Mouse (Mus musculus): ENCODE measurements around the gene Clpsl2. TPM values are rescaled to one million over a fixed set of nuclear protein-coding genes. Genes with fewer than 3 reads are reported as not detected.

Clpsl2 gene
- polyA plus RNA-seq (2015; fragmentation: Nextera tagmentation; extraction: Ambion mirVana), result not detected in 2 replicates

DNA sequence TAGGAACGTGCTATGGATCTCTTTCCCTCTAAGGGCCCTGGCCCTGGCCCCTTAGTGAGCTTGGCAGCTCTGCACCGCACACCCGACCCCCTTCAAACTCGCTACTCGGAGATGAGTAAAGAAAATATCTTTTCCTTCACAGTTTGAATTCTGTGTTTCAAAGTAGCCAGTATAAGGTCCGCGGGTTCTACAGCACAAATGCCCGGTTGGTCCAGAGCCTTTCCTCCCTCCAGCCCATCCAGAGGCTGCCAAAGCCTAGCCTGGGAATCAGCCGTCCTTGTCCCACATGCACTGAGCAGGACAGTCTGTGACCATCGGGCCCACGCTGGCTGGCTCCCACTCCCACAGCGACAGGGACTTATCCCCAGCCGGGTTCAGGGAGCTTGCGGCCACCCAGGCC lies at the start of gene Clpsl2:
Gene Clpsl2, plus strand, starts transcription at position 301 of the 400 bp plus-strand sequence.
- H3K9ac ChIP-seq, result no peak within 1 kb of the TSS
- H3K4me1 ChIP-seq, result 0 out of 2 replicates have a peak, but pooled peaks cover 3% of the 10 kb centered on the region
- H3K27ac ChIP-seq, result no peak within 1 kb of the TSS
- 71% methylated on average over 14 of the region's 14 CpGs for WGBS
- no peaks in the 10 kb centered on the region for H3K36me3 ChIP-seq
- no peak within 1 kb of the TSS for H3K4me3 ChIP-seq
- ATAC-seq (ENCODE audit: borderline replicate concordance, extremely low read depth, low FRiP score, low TSS enrichment), result no peak
- no peak within 1 kb of the TSS for H3K4me2 ChIP-seq
- H3K9me3 ChIP-seq, result no peaks in the 10 kb centered on the region
- H3K27me3 ChIP-seq, result no peaks in the 10 kb centered on the region

DNA sequence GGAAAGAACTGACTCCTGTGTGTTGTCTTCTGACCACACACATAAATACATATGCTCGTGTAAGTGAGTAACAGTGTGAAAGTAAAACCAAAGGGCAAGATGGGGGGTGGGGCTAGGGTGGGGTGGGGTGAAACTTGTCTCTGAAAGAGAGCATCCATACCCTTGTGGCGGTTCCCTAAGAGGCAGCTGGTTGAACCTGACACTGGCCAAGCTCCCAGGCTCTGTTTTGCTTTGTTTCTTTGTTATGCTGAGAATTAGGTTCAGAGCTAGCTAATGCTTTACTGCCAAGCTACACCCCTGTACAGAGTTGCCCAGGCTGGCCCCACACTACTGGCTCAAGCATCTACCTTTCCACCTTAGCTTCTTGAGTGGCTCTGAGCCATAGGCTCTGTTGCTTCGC lies 48.7 kb upstream of the Clpsl2 start:
- Histone ChIP-seq H3K9me3 (no peaks in the 10 kb centered on the region), H3K4me3 (no peak overlapping the region), H3K36me3 (no peaks in the 10 kb centered on the region), H3K27me3 (no peaks in the 10 kb centered on the region), H3K4me2 (no peak overlapping the region), H3K4me1 (no peaks in the 10 kb centered on the region), H3K27ac (no peak overlapping the region), H3K9ac (no peak overlapping the region)
- WGBS, result 70% methylated on average over 3 of the region's 3 CpGs
- ATAC-seq (ENCODE audit: borderline replicate concordance, extremely low read depth, low FRiP score, low TSS enrichment), result no peak

DNA sequence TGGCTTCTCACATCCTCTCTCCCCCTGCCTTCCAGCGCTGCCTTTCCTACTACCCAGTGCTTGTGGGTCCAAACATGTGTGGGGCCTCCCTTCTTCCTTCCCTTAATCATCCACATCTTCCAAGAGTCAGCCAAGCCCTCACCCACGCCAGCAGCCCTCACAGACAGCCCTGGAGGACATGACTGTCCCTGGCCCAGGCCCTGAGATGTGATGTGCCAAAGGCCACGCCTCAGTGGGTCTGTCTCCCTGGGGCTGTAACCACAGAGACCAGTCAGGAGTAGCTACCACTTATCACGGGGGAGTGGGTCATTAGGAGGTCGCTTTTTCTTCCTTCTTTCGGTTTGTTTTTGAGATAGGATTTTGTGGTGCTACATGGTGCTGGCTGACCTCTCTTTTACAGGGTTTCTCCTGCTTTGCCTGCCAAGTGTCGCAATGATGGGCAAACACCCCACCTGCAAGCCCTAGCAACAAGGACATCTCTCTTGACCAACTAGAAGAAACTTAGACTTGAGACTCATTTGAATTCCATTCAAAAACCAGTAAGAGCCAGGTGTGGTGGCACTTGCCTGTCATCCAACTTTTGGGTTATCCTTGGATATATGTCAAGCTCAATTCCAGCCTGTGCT lies 46.9 kb upstream of the Clpsl2 start:
- Histone ChIP-seq H3K27me3 (no peaks in the 10 kb centered on the region), H3K9me3 (no peaks in the 10 kb centered on the region), H3K9ac (no peak overlapping the region), H3K4me1 (peaks cover 5% of the 10 kb centered on the region), H3K4me2 (no peak overlapping the region), H3K27ac (no peak overlapping the region), H3K36me3 (no peaks in the 10 kb centered on the region), H3K4me3 (no peak overlapping the region)
- WGBS, result 46% methylated on average over 7 of the region's 7 CpGs
- ATAC-seq (ENCODE audit: borderline replicate concordance, extremely low read depth, low FRiP score, low TSS enrichment), result no peak

DNA sequence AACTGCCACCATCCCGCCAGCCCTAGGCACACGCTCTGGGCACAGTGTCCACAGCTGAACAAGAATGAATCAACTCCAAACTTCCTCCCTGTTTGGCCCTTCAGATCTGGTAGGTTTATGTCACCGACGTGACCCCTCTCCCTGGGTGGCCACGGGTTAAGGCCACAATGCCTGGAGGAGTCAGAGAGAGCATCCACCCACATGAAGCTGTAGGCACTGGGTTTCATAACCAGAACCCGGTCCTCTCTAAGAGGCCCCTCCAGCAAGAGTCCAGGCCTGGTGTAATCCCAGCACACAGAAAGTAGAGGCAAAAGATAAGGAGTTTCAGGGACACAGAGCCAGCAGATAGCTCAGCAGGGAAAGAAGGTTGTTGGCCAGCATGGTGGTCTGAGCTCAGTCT lies 45.0 kb upstream of the Clpsl2 start:
- no peaks in the 10 kb centered on the region for H3K36me3 ChIP-seq
- ATAC-seq (ENCODE audit: borderline replicate concordance, extremely low read depth, low FRiP score, low TSS enrichment), result no peak
- no peak overlapping the region for H3K4me2 ChIP-seq
- no peak overlapping the region for H3K27ac ChIP-seq
- peaks cover 12% of the 10 kb centered on the region for H3K4me1 ChIP-seq
- no peaks in the 10 kb centered on the region for H3K27me3 ChIP-seq
- H3K4me3 ChIP-seq, result no peak overlapping the region
- no peaks in the 10 kb centered on the region for H3K9me3 ChIP-seq
- 62% methylated on average over 6 of the region's 6 CpGs for WGBS
- no peak overlapping the region for H3K9ac ChIP-seq

DNA sequence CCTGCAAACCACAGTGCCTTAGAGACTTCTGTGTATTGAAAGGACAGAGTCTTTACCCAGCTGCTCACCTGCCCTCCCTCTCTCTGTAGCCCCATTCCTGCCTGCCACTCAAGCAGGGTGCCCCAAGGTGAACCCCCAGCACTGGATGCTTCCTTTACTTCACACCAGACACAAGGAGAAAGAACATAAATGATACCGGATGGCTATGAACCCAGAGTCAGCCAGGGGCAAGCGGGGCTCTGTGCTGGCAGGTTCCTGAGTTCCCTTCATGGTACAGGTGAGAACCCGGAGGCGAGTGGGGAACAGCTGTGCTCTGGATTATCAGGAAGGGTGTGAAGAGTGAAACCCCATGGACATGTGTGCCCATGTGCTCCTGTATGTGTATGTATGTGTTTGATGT lies 43.6 kb upstream of the Clpsl2 start:
- Histone ChIP-seq H3K4me2 (no peak overlapping the region), H3K27ac (no peak overlapping the region), H3K4me1 (peaks cover 19% of the 10 kb centered on the region), H3K9me3 (no peaks in the 10 kb centered on the region), H3K36me3 (no peaks in the 10 kb centered on the region), H3K4me3 (no peak overlapping the region), H3K9ac (no peak overlapping the region), H3K27me3 (no peaks in the 10 kb centered on the region)
- ATAC-seq (ENCODE audit: borderline replicate concordance, extremely low read depth, low FRiP score, low TSS enrichment), result no peak
- WGBS, result 83% methylated on average over 4 of the region's 4 CpGs

DNA sequence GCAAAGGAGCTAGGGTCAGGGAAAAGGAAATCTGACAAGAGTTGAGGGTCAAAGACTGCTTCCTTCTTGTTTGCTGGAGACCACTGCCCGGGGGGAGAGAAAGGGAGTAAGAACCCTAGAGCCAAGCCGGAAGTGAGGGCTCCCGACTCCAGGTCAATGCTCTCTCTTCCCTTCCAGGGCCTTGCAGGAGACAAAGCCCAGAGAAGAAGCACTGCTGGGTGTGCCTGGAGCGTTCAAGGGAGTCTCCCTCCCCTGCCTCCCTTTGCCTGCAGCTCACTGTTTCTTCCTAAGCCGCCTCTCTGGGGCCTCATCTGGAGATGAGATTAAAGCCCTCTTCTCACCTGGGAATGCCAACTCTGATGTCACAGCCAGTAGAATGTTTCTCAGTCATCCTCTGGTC lies 42.3 kb upstream of the Clpsl2 start:
- Histone ChIP-seq H3K27me3 (no peaks in the 10 kb centered on the region), H3K4me2 (no peak overlapping the region), H3K9me3 (no peaks in the 10 kb centered on the region), H3K36me3 (no peaks in the 10 kb centered on the region), H3K27ac (no peak overlapping the region), H3K9ac (no peak overlapping the region), H3K4me3 (no peak overlapping the region), H3K4me1 (peaks cover 29% of the 10 kb centered on the region)
- 25% methylated on average over 5 of the region's 5 CpGs for WGBS
- ATAC-seq (ENCODE audit: borderline replicate concordance, extremely low read depth, low FRiP score, low TSS enrichment), result no peak

DNA sequence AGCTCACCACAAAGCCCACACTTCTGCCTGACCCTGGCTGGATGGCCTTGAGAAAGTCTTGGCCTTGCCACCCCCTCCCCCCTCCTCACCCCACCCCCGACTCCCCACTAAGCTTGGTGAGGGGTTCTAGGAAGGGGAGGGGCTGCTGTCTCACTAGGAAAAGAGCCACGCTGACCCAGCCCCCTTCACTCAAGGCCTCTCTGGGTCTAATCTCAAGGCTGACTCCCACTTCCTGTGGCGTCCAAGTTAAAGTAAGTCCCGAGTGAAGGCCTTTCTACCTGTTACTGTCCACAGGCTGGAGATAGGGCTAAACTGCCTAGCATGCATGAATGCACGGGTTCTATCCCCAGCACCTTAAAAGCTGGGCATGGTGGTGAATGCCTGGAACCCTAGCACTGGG lies 41.7 kb upstream of the Clpsl2 start:
- Histone ChIP-seq H3K4me1 (peaks cover 35% of the 10 kb centered on the region), H3K9ac (no peak overlapping the region), H3K27me3 (no peaks in the 10 kb centered on the region), H3K9me3 (no peaks in the 10 kb centered on the region), H3K27ac (no peak overlapping the region), H3K36me3 (no peaks in the 10 kb centered on the region), H3K4me3 (no peak overlapping the region), H3K4me2 (no peak overlapping the region)
- WGBS, result 22% methylated on average over 5 of the region's 5 CpGs
- ATAC-seq (ENCODE audit: borderline replicate concordance, extremely low read depth, low FRiP score, low TSS enrichment), result no peak

DNA sequence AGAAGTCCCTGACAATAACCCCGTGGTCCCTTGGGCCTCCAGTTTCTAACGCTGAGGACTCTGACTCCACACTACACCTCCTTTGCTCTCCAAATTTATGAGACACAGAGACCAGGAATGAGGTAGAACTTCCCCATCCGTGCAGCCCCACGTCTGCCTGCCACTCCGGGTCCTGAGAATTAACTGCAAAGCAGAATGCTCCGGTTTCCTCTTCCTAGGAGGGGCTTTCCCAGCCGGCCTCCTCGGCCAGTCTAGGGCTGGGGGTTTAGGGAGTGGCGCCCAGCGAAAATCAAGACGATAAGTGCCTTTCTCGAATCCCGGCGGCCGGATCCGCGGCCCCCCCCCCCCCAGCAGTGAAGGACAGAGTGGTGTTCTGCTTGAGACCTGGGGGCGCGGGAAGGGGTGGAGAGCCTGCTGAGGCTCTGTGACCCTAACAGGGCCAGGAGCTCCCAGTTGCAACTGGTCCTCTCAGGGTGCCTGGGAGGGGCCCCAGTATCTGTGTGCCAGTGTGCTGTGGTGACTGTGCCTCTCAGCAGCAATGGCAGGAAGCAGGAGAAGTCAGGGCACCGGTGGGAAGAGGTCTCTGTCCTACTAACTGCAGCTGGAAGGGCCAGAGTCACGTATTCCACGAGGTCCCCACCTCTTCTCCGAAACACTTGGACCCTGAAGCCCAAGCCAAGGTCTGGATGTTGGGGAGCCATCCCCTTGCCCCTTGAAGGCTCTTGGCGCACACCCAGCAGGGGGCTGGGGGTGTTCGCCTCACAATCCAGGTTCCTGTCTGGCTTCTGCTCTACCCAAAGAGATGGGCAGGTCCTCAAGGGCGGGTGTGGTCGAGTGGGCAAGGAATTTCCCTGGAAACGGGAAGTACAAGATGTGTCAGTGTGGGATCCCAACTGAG lies 38.5 kb upstream of the Clpsl2 start:
- H3K36me3 ChIP-seq, result no peaks in the 10 kb centered on the region
- peak overlapping the region; percentile 34 for H3K9ac ChIP-seq
- H3K9me3 ChIP-seq, result no peaks in the 10 kb centered on the region
- H3K4me2 ChIP-seq, result peak overlapping the region; percentile 50
- 0 out of 2 replicates have a peak overlapping the region, but pooled peaks have one; percentile 12 for H3K4me3 ChIP-seq
- ATAC-seq (ENCODE audit: borderline replicate concordance, extremely low read depth, low FRiP score, low TSS enrichment), result no peak
- WGBS, result 7% methylated on average over 26 of the region's 28 CpGs
- no peaks in the 10 kb centered on the region for H3K27me3 ChIP-seq
- H3K4me1 ChIP-seq, result peaks cover 50% of the 10 kb centered on the region
- H3K27ac ChIP-seq, result no peak overlapping the region

DNA sequence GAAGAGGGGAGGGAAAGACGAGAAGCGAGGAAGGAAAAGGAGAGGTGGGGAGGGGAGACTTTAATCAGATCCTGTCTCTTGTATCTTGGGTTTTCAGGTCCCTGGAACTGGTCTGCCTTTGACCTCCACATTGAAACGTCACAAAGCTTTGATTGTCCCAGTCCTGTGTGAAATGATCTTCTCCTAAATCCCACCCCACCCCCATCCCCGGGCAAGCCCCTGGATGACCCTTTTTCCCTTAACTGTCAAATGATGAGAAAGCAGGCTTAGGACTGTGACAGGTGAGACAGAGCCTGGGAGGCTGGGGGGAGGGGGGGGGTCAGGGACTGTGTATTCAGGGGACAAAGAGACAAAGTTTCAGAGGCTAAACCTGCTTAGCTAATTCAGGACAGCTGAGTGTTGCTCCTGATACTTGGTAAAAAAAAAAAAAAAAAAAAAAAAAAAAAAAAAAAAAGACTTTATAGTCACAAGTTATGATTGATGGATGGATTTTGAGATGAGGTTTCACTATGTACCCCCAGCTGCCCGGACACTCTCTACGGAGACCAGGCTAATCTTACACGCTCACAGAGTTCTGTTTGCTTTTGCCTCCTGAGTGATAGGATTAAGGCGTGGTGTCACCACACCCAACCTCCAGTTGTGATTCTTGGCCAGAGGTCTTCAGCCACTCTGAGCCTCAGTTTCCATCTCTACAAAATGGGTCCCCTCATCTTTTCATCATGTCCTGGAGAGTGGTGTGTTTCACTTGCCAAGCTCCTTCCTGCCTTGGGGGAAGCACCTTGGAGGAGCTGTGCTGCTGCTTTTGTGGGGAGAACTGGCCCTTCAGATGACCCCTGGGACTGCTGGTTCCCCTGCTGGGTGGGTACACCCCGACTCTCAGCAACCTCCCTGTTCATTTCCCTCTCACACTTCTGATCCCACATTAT lies 37.3 kb upstream of the Clpsl2 start:
- no peak for ATAC-seq (ENCODE audit: borderline replicate concordance, extremely low read depth, low FRiP score, low TSS enrichment)
- Histone ChIP-seq H3K4me3 (no peak overlapping the region), H3K9me3 (no peaks in the 10 kb centered on the region), H3K27me3 (no peaks in the 10 kb centered on the region), H3K36me3 (no peaks in the 10 kb centered on the region), H3K4me2 (no peak overlapping the region), H3K9ac (no peak overlapping the region), H3K27ac (0 out of 2 replicates have a peak overlapping the region, but pooled peaks have one; percentile 0), H3K4me1 (peaks cover 60% of the 10 kb centered on the region)
- WGBS, result 25% methylated on average over 9 of the region's 9 CpGs

DNA sequence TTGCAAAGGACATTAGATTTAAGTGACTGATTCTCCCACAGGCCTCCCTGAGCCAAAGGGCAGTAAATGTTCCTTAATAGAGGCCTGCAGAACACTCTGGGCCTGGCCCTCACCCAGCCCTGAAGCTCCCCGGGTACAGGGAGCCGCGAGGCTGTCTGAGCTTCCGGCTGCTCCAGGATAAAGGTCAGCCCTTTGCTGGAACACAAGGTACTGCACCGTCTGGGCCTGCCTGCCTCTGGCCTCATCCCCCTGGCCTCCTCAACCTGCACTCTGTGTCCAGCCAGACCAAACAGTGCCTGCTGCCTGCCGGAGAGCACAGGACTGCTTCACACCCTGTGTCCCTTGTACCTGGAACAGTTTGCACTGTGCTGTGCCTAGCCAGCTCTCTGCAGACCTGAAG lies 36.5 kb upstream of the Clpsl2 start:
- Histone ChIP-seq H3K27me3 (no peaks in the 10 kb centered on the region), H3K4me1 (peaks cover 60% of the 10 kb centered on the region), H3K36me3 (no peaks in the 10 kb centered on the region), H3K27ac (0 out of 2 replicates have a peak overlapping the region, but pooled peaks have one; percentile 0), H3K9me3 (no peaks in the 10 kb centered on the region), H3K9ac (no peak overlapping the region), H3K4me2 (no peak overlapping the region), H3K4me3 (no peak overlapping the region)
- no peak for ATAC-seq (ENCODE audit: borderline replicate concordance, extremely low read depth, low FRiP score, low TSS enrichment)
- 29% methylated on average over 6 of the region's 6 CpGs for WGBS

DNA sequence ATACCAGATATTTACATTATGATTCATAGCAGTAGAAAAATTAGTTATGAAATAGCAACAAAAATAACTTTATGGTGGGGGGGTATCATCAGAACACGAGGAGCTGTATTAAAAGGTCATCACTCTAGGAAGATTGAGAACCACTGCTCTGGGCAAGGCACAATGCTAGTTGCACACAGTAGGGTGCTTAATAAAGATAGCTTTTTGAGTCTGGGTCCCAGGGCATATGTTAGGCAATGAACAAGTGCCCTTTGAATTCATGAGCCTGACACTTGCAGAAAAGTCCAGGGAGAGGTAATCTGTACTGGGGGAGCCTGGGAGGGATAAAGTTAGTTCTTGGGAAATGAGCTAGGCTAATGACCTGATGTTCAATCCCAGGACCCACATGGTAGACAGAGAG lies 35.9 kb upstream of the Clpsl2 start:
- Histone ChIP-seq H3K27ac (no peak overlapping the region), H3K9me3 (no peaks in the 10 kb centered on the region), H3K4me3 (no peak overlapping the region), H3K4me2 (no peak overlapping the region), H3K9ac (no peak overlapping the region), H3K36me3 (no peaks in the 10 kb centered on the region), H3K27me3 (no peaks in the 10 kb centered on the region), H3K4me1 (peaks cover 63% of the 10 kb centered on the region)
- 22% methylated on average over 1 of the region's 1 CpGs for WGBS
- ATAC-seq (ENCODE audit: borderline replicate concordance, extremely low read depth, low FRiP score, low TSS enrichment), result no peak

All from lung, embryonic 15.5 days (tissue).